Mouse (Mus musculus) heart, embryonic 16.5 days (tissue): ENCODE results near the gene Gsdma. TPM values are rescaled to one million over a fixed set of nuclear protein-coding genes. Genes with fewer than 3 reads are reported as not detected.
"Not testable (repeated sequence)": the region's sequence is repeated elsewhere in the genome, so short reads cannot be mapped to it uniquely, and the experiment has no call there.

Source experiments
- ATAC-seq: fragments of 200-750 bp; cut with Nextera tagmentation; replicated peaks from 2 replicates; pipeline ENCODE4 v1.8.0; 2017; ENCODE audit warnings: moderate number of reproducible peaks; ENCODE audit not compliant: insufficient read depth, low FRiP score; ENCODE audit errors: extremely low read depth
- H3K27ac ChIP-seq: fragments of 300-500 bp; sonication (generic); 2 replicates; pipeline ENCODE4 v1.5.1; 2014; ENCODE audit warnings: mild to moderate bottlenecking, low read length, control low read depth, moderate library complexity
- H3K27me3 ChIP-seq: fragments of 300-500 bp; sonication (generic); 2 replicates; pipeline ENCODE4 v1.6.1; 2014; ENCODE audit warnings: low read length, mixed read lengths; ENCODE audit not compliant: control insufficient read depth, insufficient read depth
- H3K36me3 ChIP-seq: fragments of 300-500 bp; sonication (generic); 2 replicates; pipeline ENCODE4 v1.6.1; 2014; ENCODE audit not compliant: control insufficient read depth, insufficient read depth
- H3K4me1 ChIP-seq: fragments of 300-500 bp; sonication (generic); 2 replicates; pipeline ENCODE4 v1.6.1; 2014; ENCODE audit warnings: low read length, mixed read lengths; ENCODE audit not compliant: control insufficient read depth, insufficient read depth
- H3K4me2 ChIP-seq: fragments of 300-500 bp; sonication (generic); 2 replicates; pipeline ENCODE4 v1.6.1; 2014; ENCODE audit warnings: low read depth, mild to moderate bottlenecking, control low read depth, low read length
- H3K4me3 ChIP-seq: fragments of 300-500 bp; sonication (generic); 2 replicates; pipeline ENCODE4 v1.5.1; 2014; ENCODE audit warnings: mild to moderate bottlenecking, control low read depth, low read length
- H3K9ac ChIP-seq: fragments of 300-500 bp; sonication (generic); 2 replicates; pipeline ENCODE4 v1.6.1; 2014; ENCODE audit warnings: low read length, control low read depth
- H3K9me3 ChIP-seq: fragments of 300-500 bp; sonication (generic); replicated peaks from 2 replicates; pipeline ENCODE4 v1.6.1; 2016; ENCODE audit warnings: low read length; ENCODE audit not compliant: control insufficient read depth
- WGBS: fragments of 180-500 bp; shearing (Covaris S2); extraction: QIAGEN DNeasy Blood & Tissue Kit; methylation state at CpG from one replicate; pipeline ENCODE4 v1.1.7; 2014; 5-methylcytosine and 5-hydroxymethylcytosine counted together
- polyA plus RNA-seq: library from polyadenylated mRNA; unstranded; fragments of >200 nt; fragmentation: Nextera tagmentation; extraction: Ambion mirVana; gene quantifications from 2 replicates; pipeline ENCODE4 v1.2.1, GENCODE M21; 2015

Gsdma gene
- not detected in 2 replicates for polyA plus RNA-seq

DNA sequence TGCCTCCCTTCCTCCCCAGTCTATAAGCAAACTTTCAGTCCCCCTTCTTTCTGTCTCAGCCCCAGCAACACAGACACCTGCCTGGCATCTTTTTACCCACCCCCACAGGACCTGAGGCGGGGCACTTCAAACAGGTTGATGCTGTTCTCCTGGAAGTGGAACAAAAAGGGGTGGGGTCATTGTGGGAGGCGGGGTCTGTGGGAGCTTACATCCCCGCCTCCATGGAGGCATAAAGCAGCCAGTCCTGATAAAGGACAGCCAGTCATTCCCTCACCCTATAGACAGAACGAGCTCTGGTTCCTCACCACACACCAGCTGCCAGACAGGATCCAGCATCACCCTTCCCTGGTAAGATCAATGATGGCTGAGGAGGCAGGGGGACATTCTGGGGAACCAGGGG is at the start of gene Gsdma:
TSS of gene Gsdma (plus strand) at position 261 of the 400 bp plus-strand sequence.
- Histone ChIP-seq H3K9ac (no peak within 1 kb of the TSS), H3K4me2 (no peak within 1 kb of the TSS), H3K9me3 (no peaks in the 10 kb centered on the region), H3K4me1 (no peaks in the 10 kb centered on the region), H3K27me3 (peaks cover 27% of the 10 kb centered on the region), H3K27ac (no peak within 1 kb of the TSS), H3K36me3 (no peaks in the 10 kb centered on the region), H3K4me3 (no peak within 1 kb of the TSS)
- WGBS: 14% methylated on average over 4 of the region's 4 CpGs
- ATAC-seq: no peak

DNA sequence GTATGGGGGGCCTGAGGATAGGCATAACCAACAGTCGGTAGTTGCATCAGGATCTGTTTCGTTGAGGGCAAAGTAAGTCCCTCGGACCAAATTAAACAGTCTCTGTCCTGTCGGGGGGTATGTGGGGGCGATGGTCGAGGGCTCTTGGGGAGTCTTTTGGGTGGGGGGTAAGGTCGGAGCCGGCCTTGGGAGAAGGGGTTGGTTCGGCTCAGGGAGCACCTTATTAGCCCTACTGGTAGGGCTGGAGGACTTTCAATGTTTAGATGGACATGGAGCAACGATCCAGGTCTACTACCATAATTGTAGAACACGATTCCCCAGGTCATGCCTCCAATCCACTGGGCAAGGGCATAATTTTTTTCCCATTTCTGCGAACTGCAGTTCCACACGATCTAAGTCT is 43.4 kb upstream of the Gsdma start:
- no peak for ATAC-seq
- H3K4me3 ChIP-seq: no peak overlapping the region
- 89% methylated on average over 13 of the region's 13 CpGs for WGBS

DNA sequence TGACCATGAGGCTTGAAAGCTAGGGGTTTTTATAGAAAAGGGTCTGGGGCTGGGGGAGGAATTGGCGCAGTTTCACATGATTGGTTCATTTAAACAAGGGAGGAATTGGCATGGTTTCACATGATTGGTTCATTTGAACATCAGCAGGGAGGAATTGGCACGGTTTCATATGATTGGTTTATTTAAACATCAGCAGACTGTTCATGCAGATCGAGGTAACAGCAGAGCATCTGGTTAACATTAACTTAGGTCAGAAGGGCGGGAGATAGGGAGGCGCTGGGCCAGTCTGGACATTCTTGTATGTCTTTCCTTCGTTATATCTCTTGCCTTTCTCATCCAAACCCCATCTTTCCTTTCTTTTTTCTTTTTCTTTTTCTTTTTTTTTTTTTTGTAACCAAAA is 40.2 kb upstream of the Gsdma start:
- H3K9ac ChIP-seq: not testable (repeated sequence)
- 68% methylated on average over 6 of the region's 6 CpGs for WGBS

More for the DNA sequence above, 43.4 kb upstream of the Gsdma start:
- Histone ChIP-seq H3K36me3 (no peaks in the 10 kb centered on the region), H3K27me3 (no peaks in the 10 kb centered on the region), H3K9ac (no peak overlapping the region), H3K4me1 (no peaks in the 10 kb centered on the region), H3K9me3 (peaks cover 6% of the 10 kb centered on the region), H3K27ac (no peak overlapping the region), H3K4me2 (no peak overlapping the region)

DNA sequence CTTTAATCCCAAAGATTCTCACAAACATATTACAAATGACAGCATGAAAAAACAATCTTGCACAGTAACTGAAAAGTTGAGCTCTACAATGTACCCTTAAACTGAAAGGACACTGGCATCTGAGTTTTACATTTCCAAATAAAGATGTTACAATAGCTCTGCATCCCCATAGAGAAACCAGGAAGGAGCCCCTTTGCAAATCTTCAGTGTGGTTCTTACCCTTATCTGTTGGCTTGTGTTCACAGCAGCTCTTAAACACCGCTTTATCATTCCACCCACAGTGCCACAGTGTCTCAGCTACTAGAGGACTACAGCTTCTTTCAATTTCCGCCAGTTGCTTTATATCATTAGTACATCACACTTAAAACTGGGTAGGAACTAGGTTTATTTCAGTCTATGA is 39.8 kb upstream of the Gsdma start:
- WGBS: 78% methylated on average over 2 of the region's 2 CpGs
- not testable (repeated sequence) for H3K27me3 ChIP-seq, H3K4me3 ChIP-seq, H3K4me1 ChIP-seq, ATAC-seq, H3K9ac ChIP-seq, H3K4me2 ChIP-seq, H3K9me3 ChIP-seq, H3K36me3 ChIP-seq, H3K27ac ChIP-seq

More for the DNA sequence above, 40.2 kb upstream of the Gsdma start:
- H3K4me3 ChIP-seq, H3K4me2 ChIP-seq, H3K36me3 ChIP-seq, H3K9me3 ChIP-seq, ATAC-seq, H3K4me1 ChIP-seq, H3K27ac ChIP-seq, H3K27me3 ChIP-seq: not testable (repeated sequence)

DNA sequence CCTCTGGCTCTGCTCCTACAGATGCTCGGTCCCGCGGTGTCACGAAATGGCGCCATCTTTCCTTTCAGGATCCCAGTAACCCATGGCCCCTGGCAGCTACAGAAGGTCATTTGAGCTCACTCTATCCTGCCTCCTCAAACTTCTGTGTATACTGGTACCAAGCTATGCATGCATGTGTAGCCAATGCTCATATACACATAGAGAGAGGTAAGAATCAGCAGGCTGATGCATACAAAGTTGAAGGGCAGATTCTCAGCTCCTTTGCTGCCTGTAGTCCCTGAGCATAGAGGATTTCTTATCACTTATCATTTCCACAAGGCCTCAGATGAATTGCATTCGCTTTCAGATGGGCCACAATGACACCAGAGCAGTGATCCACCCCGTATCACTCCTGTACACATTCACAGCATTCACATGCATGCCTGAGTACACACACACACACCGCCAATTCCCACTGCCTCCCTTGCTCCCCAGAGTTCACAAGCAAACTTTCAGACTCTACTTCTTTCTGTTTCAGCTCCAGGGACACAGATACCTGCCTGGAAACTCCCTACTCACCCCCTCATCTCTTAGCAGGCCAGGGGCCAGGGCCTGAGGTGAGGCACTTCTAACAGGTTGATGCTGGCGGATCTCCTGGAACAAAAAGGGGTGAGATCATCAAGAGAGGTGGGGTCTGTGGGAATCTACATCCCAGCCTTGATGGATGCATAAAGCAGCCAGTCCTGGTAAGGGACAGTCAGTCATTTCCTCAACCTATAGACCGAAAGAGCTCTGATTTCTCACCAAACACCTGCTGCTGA is 38.3 kb upstream of the Gsdma start, which contains the start of the genes Gm12355 and Gsdma3:
TSS of gene Gm12355 (minus strand) at position 51 of the 800 bp plus-strand sequence.
TSS of gene Gsdma3 (plus strand) at position 750 of the 800 bp plus-strand sequence.
- Histone ChIP-seq H3K36me3 (no peaks in the 10 kb centered on the region), H3K27me3 (no peaks in the 10 kb centered on the region), H3K4me2 (no peak within 1 kb of the TSS), H3K4me1 (no peaks in the 10 kb centered on the region), H3K9me3 (peaks cover 6% of the 10 kb centered on the region), H3K27ac (no peak within 1 kb of the TSS), H3K4me3 (no peak within 1 kb of the TSS), H3K9ac (no peak within 1 kb of the TSS)
- no peak for ATAC-seq
- 86% methylated on average over 10 of the region's 10 CpGs for WGBS

DNA sequence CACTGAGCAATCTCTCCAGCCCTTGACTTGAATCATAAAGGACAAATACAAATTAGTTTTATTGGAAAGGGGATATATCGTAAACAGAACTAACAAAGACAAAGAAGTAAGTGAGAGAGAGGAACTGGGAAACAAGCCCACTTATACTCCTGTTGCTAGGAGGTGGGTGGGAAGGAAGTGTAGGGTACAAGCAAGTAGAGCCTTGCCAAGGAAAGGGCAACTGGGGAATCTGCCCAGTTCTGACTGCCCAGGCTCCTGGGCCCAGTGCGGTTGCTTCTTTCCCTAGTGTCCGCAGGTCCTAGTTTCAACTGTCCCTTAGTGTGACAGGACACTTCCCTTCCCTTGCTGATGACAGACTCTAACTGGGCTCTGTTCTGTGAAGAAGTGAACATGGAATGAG is 35.4 kb upstream of the Gsdma start:
- no peaks in the 10 kb centered on the region for H3K27me3 ChIP-seq
- H3K36me3 ChIP-seq: no peaks in the 10 kb centered on the region
- no peak for ATAC-seq
- no peaks in the 10 kb centered on the region for H3K9me3 ChIP-seq
- H3K4me1 ChIP-seq: no peaks in the 10 kb centered on the region
- no peak overlapping the region for H3K9ac ChIP-seq
- no peak overlapping the region for H3K4me3 ChIP-seq
- WGBS: 93% methylated on average over 3 of the region's 3 CpGs
- no peak overlapping the region for H3K4me2 ChIP-seq
- no peak overlapping the region for H3K27ac ChIP-seq

DNA sequence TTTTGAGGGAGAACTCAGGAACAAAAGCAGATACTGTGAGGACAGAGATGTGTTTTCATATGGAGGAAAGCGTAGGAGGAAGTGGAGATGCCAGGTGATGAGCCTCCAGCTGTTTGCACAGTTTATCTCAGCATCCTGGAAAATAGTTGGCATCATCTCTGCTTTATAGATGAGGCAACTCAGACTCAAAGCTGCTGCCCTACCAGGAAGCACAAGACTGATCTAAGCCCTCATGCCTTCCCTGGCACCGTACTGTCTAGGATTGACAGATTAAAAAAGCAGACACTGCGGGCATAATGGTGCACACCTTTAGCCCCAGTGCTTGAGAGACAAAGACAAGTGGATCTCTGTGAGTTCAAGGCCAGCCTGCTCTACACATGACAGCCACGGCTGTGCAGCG is 33.5 kb upstream of the Gsdma start:
- Histone ChIP-seq H3K4me2 (no peak overlapping the region), H3K36me3 (no peaks in the 10 kb centered on the region), H3K9ac (no peak overlapping the region), H3K9me3 (no peaks in the 10 kb centered on the region), H3K4me1 (no peaks in the 10 kb centered on the region), H3K27ac (no peak overlapping the region), H3K4me3 (no peak overlapping the region), H3K27me3 (no peaks in the 10 kb centered on the region)
- no peak for ATAC-seq
- WGBS: 81% methylated on average over 5 of the region's 5 CpGs

DNA sequence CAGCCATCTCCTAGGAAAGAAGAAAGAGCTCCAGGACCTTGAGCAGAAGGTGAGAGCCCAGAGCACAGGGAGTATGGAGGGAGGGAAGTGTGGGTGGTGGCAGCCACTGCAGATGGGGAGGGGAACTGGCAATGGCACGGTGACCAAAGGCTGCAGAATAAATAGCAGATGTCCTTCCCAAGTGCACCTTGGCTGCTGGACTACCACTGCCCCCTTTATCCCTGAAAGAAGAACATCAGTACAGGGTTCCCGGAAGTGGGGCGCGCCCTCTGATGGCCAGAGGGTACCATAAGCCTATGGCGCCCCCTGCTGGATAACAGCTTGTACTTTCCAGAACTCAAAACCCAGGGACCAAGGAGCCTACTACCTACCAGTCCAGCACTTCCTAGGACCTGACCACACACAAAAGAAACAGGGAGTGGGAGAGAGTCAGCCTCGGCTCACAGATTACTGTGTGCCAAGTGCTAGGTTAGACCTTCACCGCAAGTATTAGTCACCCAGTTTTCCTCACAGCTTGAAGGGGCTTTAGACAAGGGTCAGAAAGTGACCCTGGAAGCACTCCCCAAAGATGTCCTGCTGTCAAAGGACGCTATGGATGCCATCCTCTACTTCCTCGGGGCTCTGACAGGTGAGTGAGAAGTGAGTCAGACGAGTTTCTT is 28.7 kb upstream of the Gsdma start:
- not testable (repeated sequence) for ATAC-seq

DNA sequence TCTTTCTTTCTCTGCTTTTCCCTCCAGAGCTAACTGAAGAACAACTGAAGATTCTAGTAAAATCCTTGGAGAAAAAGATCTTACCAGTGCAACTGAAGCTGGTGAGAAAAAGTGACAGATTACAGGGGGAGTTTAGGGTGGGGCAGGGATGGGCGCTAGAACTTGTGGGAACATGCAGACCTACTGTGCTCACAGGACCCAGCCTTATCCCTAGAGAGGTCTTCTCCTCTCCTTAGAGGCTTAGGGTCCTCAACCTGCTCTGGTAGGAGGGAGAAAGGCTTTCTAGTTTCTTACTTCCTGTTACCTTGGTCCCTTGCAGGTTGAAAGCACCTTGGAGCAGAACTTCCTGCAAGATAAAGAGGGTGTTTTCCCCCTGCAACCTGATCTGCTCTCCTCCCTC is 26.6 kb upstream of the Gsdma start:
- Histone ChIP-seq H3K9ac (no peak overlapping the region), H3K9me3 (no peaks in the 10 kb centered on the region), H3K4me1 (no peaks in the 10 kb centered on the region), H3K27me3 (no peaks in the 10 kb centered on the region), H3K4me2 (no peak overlapping the region), H3K36me3 (no peaks in the 10 kb centered on the region), H3K4me3 (no peak overlapping the region), H3K27ac (no peak overlapping the region)
- 75% methylated on average over 1 of the region's 1 CpGs for WGBS
- no peak for ATAC-seq

More for the DNA sequence above, 28.7 kb upstream of the Gsdma start:
- H3K27me3 ChIP-seq, H3K27ac ChIP-seq, H3K4me3 ChIP-seq, H3K4me2 ChIP-seq, H3K9me3 ChIP-seq, H3K36me3 ChIP-seq, H3K9ac ChIP-seq, H3K4me1 ChIP-seq: not testable (repeated sequence)
- WGBS: 21% methylated on average over 10 of the region's 10 CpGs
